13 mouse cellular contexts compared by ENCODE assay signal in the genomic region with DNA sequence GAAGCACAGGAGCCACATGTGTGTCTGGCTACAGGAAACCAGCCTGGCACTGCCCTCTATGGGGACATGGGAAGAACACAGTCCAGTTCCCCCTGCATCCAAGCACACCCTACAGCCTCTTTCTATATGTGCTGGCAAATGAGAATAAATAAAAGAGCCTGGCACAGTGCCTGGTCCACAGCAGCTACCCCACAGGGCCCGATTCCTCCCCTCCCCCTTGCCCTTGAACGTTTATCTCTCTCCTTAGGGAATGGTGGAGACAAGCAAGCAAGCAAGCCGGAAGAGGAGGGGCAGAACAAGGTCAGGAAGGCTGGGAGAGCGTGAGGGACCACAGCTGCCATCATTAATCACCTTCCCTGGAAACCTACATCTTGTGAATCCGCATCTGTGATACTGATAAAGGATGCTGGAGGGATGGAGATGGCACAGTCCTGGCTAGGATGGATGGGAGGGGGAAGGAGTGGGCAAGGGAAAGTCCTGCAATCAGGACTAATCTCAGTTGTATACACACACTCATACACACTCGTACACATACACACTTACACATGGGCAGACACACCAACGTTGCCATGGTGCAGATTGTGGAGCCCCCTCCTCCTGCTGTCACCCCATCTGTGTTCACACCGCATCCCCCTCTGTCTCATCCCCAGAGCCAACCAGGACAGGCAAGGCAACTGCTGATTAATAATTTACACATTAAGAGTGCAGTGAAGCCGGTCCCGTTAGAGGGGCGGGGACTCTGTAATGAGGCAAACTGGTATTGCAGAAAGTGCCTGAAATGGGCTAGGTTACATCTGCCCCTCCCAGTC. TPM values are rescaled to one million over a fixed set of nuclear protein-coding genes. Genes with fewer than 3 reads are reported as not detected.
DNase-seq lines count a peak whose midpoint lies in the region; ATAC-seq lines count a peak whose summit lies in the region.
"Had no signal": no experiment of that assay in that cellular context is flagged by ENCODE, and none has a peak within 500 bp of the region (broad histone marks: within the 10 kb centered on the region; RNA-seq: fewer than 3 reads in every experiment).

No protein-coding gene starts in this region.

- no peaks in the 10 kb centered on the region for H3K4me1 ChIP-seq in embryonic facial prominence, embryonic 11.5 days (ENCODE audit: control insufficient read depth, insufficient read depth, low read length)
- peaks cover 5% of the 10 kb centered on the region; the same call in 1 of the 2 replicates for H3K4me1 ChIP-seq in embryonic facial prominence, embryonic 10.5 days
- H3K4me1 ChIP-seq in hindbrain, embryonic 13.5 days (replicated peaks), result peaks cover 44% of the 10 kb centered on the region
- H3K4me1 ChIP-seq in midbrain, embryonic 14.5 days (ENCODE audit: control insufficient read depth, insufficient read depth, low read length), result peaks cover 11% of the 10 kb centered on the region
- no peaks in the 10 kb centered on the region for H3K4me1 ChIP-seq in liver, embryonic 11.5 days (replicated peaks; ENCODE audit: control insufficient read depth, insufficient read depth, low read length)
- H3K4me1 ChIP-seq in heart, embryonic 10.5 days, result no peaks in the 10 kb centered on the region
- H3K4me1 ChIP-seq: heart, embryonic 13.5 days; intestine, embryonic 15.5 days; limb, embryonic 12.5 days had no signal

- no peak overlapping the region for H3K9ac ChIP-seq in embryonic facial prominence, embryonic 11.5 days (replicated peaks; ENCODE audit: low read length)
- no peak overlapping the region for H3K9ac ChIP-seq in hindbrain, embryonic 13.5 days
- no peak overlapping the region for H3K9ac ChIP-seq in midbrain, embryonic 14.5 days (replicated peaks; ENCODE audit: low read length)
- no peak overlapping the region for H3K9ac ChIP-seq in liver, embryonic 11.5 days (ENCODE audit: low read depth, low read length)
- H3K9ac ChIP-seq: heart, embryonic 13.5 days; intestine, embryonic 15.5 days; limb, embryonic 12.5 days had no signal

- H3K27ac ChIP-seq in embryonic facial prominence, embryonic 11.5 days (replicated peaks; ENCODE audit: low read depth, low read length), result no peak overlapping the region
- H3K27ac ChIP-seq in embryonic facial prominence, embryonic 10.5 days (replicated peaks), result no peak overlapping the region
- H3K27ac ChIP-seq in hindbrain, embryonic 13.5 days, result peak overlapping the region; percentile 82
- peak overlapping the region; percentile 47 for H3K27ac ChIP-seq in midbrain, embryonic 14.5 days (replicated peaks; ENCODE audit: low read depth, low read length)
- H3K27ac ChIP-seq in liver, embryonic 11.5 days (ENCODE audit: low read depth, low read length), result no peak overlapping the region
- no peak overlapping the region for H3K27ac ChIP-seq in heart, embryonic 10.5 days
- H3K27ac ChIP-seq: heart, embryonic 13.5 days; intestine, embryonic 15.5 days; limb, embryonic 12.5 days had no signal

- ATAC-seq in embryonic facial prominence, embryonic 11.5 days (replicated peaks; ENCODE audit: insufficient number of reproducible peaks, low FRiP score, low TSS enrichment, low read depth), result peak; percentile 72
- ATAC-seq in hindbrain, embryonic 13.5 days (ENCODE audit: low FRiP score), result peak; percentile 86
- peak; percentile 81 for ATAC-seq in midbrain, embryonic 14.5 days (ENCODE audit: low FRiP score, low TSS enrichment)
- ATAC-seq in liver, embryonic 11.5 days (replicated peaks; ENCODE audit: low FRiP score), result no peak
- ATAC-seq: intestine, embryonic 15.5 days had no signal

- no peaks in the 10 kb centered on the region for H3K27me3 ChIP-seq in embryonic facial prominence, embryonic 11.5 days (ENCODE audit: control insufficient read depth, insufficient read depth, low read length)
- no peaks in the 10 kb centered on the region for H3K27me3 ChIP-seq in embryonic facial prominence, embryonic 10.5 days (replicated peaks; ENCODE audit: low read depth, poor library complexity, severe bottlenecking)
- H3K27me3 ChIP-seq in hindbrain, embryonic 13.5 days, result no peaks in the 10 kb centered on the region
- no peaks in the 10 kb centered on the region for H3K27me3 ChIP-seq in midbrain, embryonic 14.5 days (ENCODE audit: control insufficient read depth, insufficient read depth, low read length)
- no peaks in the 10 kb centered on the region for H3K27me3 ChIP-seq in liver, embryonic 11.5 days (replicated peaks; ENCODE audit: control insufficient read depth, insufficient read depth, low read length)
- peaks cover 11% of the 10 kb centered on the region for H3K27me3 ChIP-seq in heart, embryonic 10.5 days (ENCODE audit: insufficient read depth, poor library complexity, severe bottlenecking)
- H3K27me3 ChIP-seq: intestine, embryonic 15.5 days; limb, embryonic 12.5 days had no signal

- no peak for DNase-seq in embryonic facial prominence, embryonic 11.5 days (ENCODE audit: low spot score)
- DNase-seq in embryonic facial prominence, embryonic 10.5 days (ENCODE audit: low spot score), result no peak
- peak; percentile 35 for DNase-seq in brain, adult 2 months (ENCODE audit: low read depth, low spot score)
- peak; percentile 66 for DNase-seq in midbrain, embryonic 14.5 days
- no peak for DNase-seq in liver, embryonic 11.5 days (ENCODE audit: low spot score)
- no peak for DNase-seq in heart, embryonic 10.5 days (ENCODE audit: low spot score)
- DNase-seq in adrenal gland, adult (ENCODE audit: inconsistent age in 2 of 2, low spot score in 1 of 2), result no peak
- DNase-seq: cerebellum, postnatal 25 days; lung, postnatal 14 days had no signal

- H3K4me2 ChIP-seq in embryonic facial prominence, embryonic 11.5 days (ENCODE audit: low read depth, low read length), result no peak overlapping the region
- H3K4me2 ChIP-seq in hindbrain, embryonic 13.5 days, result 0 out of 2 replicates have a peak overlapping the region, but pooled peaks have one; percentile 4
- H3K4me2 ChIP-seq in midbrain, embryonic 14.5 days (ENCODE audit: low read length), result no peak overlapping the region
- no peak overlapping the region for H3K4me2 ChIP-seq in liver, embryonic 11.5 days
- H3K4me2 ChIP-seq: heart, embryonic 13.5 days; intestine, embryonic 15.5 days; limb, embryonic 12.5 days had no signal

- WGBS in embryonic facial prominence, embryonic 11.5 days, result 74% methylated on average over 11 of the region's 11 CpGs
- 75% methylated on average over 11 of the region's 11 CpGs for WGBS in embryonic facial prominence, embryonic 10.5 days
- whole genome bisulfite sequencing in hindbrain, embryonic 13.5 days, result 29% methylated on average over 11 of the region's 11 CpGs
- 34% methylated on average over 11 of the region's 11 CpGs for WGBS in midbrain, embryonic 14.5 days
- WGBS in liver, embryonic 11.5 days, result 69% methylated on average over 11 of the region's 11 CpGs
- 66% methylated on average over 11 of the region's 11 CpGs for WGBS in heart, embryonic 10.5 days

- H3K36me3 ChIP-seq in embryonic facial prominence, embryonic 11.5 days (replicated peaks; ENCODE audit: control insufficient read depth, insufficient read depth, low read depth, low read length), result no peaks in the 10 kb centered on the region
- H3K36me3 ChIP-seq in embryonic facial prominence, embryonic 10.5 days (replicated peaks), result no peaks in the 10 kb centered on the region
- H3K36me3 ChIP-seq in hindbrain, embryonic 13.5 days, result no peaks in the 10 kb centered on the region
- no peaks in the 10 kb centered on the region for H3K36me3 ChIP-seq in midbrain, embryonic 14.5 days (ENCODE audit: control insufficient read depth, insufficient read depth, low read length)
- no peaks in the 10 kb centered on the region for H3K36me3 ChIP-seq in liver, embryonic 11.5 days (ENCODE audit: control insufficient read depth, insufficient read depth, low read length)
- no peaks in the 10 kb centered on the region for H3K36me3 ChIP-seq in heart, embryonic 10.5 days
- H3K36me3 ChIP-seq: heart, embryonic 13.5 days; intestine, embryonic 15.5 days; limb, embryonic 12.5 days had no signal

- no peaks in the 10 kb centered on the region for H3K9me3 ChIP-seq in embryonic facial prominence, embryonic 11.5 days (replicated peaks; ENCODE audit: control insufficient read depth, low read length)
- H3K9me3 ChIP-seq in embryonic facial prominence, embryonic 10.5 days, result no peaks in the 10 kb centered on the region
- no peaks in the 10 kb centered on the region for H3K9me3 ChIP-seq in hindbrain, embryonic 13.5 days
- H3K9me3 ChIP-seq in midbrain, embryonic 14.5 days (ENCODE audit: control insufficient read depth, low read length), result no peaks in the 10 kb centered on the region
- H3K9me3 ChIP-seq in liver, embryonic 11.5 days (ENCODE audit: control insufficient read depth, low read length), result no peaks in the 10 kb centered on the region
- no peaks in the 10 kb centered on the region for H3K9me3 ChIP-seq in heart, embryonic 10.5 days
- H3K9me3 ChIP-seq: heart, embryonic 13.5 days; intestine, embryonic 15.5 days; limb, embryonic 12.5 days had no signal

- no peak overlapping the region for H3K4me3 ChIP-seq in embryonic facial prominence, embryonic 11.5 days (ENCODE audit: low read depth, low read length)
- no peak overlapping the region for H3K4me3 ChIP-seq in embryonic facial prominence, embryonic 10.5 days
- H3K4me3 ChIP-seq in hindbrain, embryonic 13.5 days, result no peak overlapping the region
- H3K4me3 ChIP-seq in midbrain, embryonic 14.5 days (replicated peaks; ENCODE audit: low read depth, low read length), result no peak overlapping the region
- H3K4me3 ChIP-seq in liver, embryonic 11.5 days (ENCODE audit: low read depth, low read length), result no peak overlapping the region
- no peak overlapping the region for H3K4me3 ChIP-seq in heart, embryonic 10.5 days
- H3K4me3 ChIP-seq: heart, embryonic 13.5 days; intestine, embryonic 15.5 days; limb, embryonic 12.5 days had no signal

RNA-seq across cellular contexts. Expression of gene Nectin1, which starts 44.2 kb away (rescaled TPM):
- 4.8 and 5.3 TPM in 2 replicates for polyA plus RNA-seq in embryonic facial prominence, embryonic 11.5 days (2014; fragmentation: Nextera tagmentation; extraction: Ambion mirVana)
- 5.0 TPM in 2 replicates for polyA plus RNA-seq in embryonic facial prominence, embryonic 10.5 days (2016; fragmentation: Nextera tagmentation; extraction: Ambion mirVana)
- polyA plus RNA-seq in hindbrain, embryonic 13.5 days (2015; fragmentation: Nextera tagmentation; extraction: Ambion mirVana), result 13.6 and 13.8 TPM in 2 replicates
- 16.7 and 21.0 TPM in 2 replicates for polyA plus RNA-seq in midbrain, embryonic 14.5 days (2014; fragmentation: Nextera tagmentation; extraction: Ambion mirVana)
- 2.4 and 2.6 TPM in 2 replicates for polyA plus RNA-seq in liver, embryonic 11.5 days (2014; fragmentation: Nextera tagmentation; extraction: Ambion mirVana)
- polyA plus RNA-seq in heart, embryonic 10.5 days (2016; fragmentation: Nextera tagmentation; extraction: Ambion mirVana), result 1.7 and 3.9 TPM in 2 replicates

Comparison
In these comparisons a context has a peak if more than half of its experiments do, and no peak if none do; other contexts are left out.
1. DNase-seq: peak in brain, adult 2 months (single experiment) and midbrain, embryonic 14.5 days (single experiment); none in embryonic facial prominence, embryonic 11.5 days (single experiment), embryonic facial prominence, embryonic 10.5 days (single experiment), liver, embryonic 11.5 days (single experiment), heart, embryonic 10.5 days (single experiment) and adrenal gland, adult (0 of 2).
2. H3K27ac ChIP-seq: peak in hindbrain, embryonic 13.5 days (single experiment) and midbrain, embryonic 14.5 days (single experiment); none in embryonic facial prominence, embryonic 11.5 days (single experiment), embryonic facial prominence, embryonic 10.5 days (single experiment), liver, embryonic 11.5 days (single experiment) and heart, embryonic 10.5 days (single experiment).